Mouse (Mus musculus): ENCODE measurements at regions not wholly inside any gene's neighbourhood (a gene's known extent, or its start where the extent isn't known, plus 50 kb on each side); places are given as distances from the start of the nearest gene placed in this dataset.
"Not testable (repeated sequence)": the region's sequence is repeated elsewhere in the genome, so short reads cannot be mapped to it uniquely, and the experiment has no call there.

DNA sequence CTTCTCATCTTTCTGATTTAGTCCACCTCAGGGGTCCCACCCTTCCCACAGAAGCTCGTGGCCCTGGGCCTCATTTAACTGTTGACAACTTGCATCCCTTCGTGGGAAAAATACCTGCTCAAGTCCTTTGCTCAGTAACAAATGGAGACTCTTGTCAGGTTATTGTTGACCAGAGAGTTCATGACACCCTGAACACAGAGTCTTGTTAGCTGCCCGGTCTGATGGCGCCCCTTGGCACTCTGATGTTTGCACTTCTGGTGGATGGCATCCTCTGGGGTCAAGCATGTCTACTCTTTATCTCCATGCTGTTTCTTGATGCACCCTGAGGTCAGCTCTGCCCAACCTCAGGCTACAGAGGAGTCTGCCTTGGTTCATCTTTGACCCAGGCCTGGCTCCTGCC is 157.6 kb upstream of the Trpc7 start:
- no peak for DNase-seq (ENCODE audit: low spot score)

DNA sequence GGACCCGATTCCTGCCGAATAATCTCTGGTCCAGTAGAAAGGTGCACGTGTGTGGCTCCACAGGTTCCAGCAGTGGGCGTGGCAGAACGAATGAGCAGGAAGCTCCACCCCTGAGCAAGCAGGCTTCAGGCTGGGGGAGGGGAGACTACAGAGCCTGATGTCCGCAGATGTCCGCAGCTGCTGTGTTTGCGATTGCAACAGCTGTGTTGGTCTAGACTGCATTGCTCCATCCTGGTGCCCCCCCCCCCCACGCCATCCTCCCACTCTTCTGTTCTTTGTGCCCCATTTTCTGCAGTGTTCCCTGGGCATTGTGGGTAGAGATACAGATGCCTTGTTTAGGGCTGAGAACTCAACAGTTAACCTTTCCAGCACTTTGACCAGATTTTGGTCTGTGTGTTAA is 150.3 kb upstream of the Trpc7 start:
- not testable (repeated sequence) for DNase-seq (ENCODE audit: low spot score)

DNA sequence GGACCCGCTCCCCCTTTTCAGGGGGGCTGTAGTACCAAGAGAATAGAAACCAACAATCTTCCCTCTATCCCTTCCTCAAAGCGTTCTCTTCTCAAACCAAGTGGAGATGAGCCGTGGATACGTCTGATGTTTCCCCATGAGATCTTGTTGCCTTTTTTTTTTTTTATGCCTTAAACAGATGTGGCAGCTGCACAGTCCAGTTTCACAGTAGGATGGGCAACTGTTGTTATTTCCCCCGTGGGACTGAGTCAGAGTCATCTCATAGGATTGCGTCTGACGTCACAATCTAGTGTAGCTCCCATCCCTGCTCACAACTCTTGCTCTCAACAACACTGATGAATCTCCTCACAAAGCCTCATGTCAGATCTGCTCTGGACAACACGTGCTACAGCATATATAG is 148.7 kb upstream of the Trpc7 start:
- no peak for DNase-seq (ENCODE audit: low spot score)

DNA sequence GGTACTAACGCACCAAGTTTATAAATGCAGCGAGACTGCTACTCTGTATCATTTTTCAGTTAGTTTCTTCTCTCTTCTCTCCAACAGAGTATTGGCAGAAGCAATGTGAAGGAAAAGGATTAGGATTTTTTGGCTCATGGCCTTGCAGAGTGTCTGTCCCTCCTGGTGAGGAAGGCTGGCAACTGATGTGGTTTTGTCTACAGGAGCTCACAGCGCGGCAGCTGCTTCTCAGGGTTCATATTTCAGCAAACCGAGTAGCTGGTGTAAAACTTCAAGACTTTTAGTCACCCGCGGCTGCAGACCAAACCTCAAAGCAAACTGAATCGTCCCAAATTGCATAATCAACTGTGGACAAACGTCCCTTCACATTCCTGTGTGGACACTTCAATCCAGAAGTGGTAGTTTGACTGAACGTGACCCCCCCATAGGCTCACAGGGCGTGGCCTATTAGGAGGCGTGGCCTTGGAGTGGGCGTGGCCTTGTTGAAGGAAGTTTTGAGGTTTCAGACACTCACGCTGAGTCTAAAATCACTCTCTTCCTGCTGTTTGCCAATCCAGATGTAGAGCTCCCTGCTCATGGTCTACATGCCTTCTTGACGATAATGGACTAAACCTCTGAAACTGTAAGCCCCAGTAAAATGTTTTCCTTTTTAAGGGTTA is 147.7 kb upstream of the Trpc7 start:
- no peak for DNase-seq (ENCODE audit: low spot score)

DNA sequence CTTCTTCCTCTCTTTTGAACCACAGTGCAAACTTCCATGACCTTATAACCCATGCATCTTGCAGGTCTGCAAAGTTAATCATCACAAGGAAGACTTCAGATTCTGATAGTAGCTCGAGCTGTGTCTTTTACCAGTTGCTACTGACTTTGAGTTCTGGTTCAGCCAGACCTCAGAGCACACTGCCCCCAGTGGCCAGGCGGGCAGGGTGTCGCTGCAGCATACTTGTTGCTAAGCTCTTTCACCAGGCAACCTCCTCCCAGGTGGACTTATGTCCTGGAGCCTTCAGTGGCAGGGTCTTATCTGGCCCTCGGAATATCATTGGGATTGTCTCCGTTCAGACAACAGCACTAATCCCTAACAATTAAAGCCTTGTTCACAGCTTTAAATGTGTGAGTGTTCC is 146.7 kb upstream of the Trpc7 start:
- no peak for DNase-seq (ENCODE audit: low spot score)

DNA sequence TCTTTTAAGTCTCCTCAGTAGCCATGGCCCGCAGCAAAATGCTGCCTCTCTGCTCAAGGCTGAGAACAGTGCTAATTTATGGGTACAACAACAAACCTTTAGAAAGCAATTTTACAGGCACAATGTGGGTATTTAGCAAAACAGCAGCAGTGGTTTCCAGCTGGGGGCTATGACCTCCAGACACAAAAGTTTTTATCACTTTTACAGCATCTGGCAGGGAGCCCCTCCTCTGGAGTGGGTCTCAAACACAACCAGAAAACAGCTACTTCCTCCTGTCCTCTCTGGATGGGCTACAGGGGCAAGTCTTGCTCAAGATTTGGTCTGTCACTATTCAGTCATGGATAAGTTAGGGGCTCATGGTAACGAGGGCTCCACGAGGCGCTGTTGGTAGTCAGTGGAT is 137.1 kb upstream of the Trpc7 start:
- DNase-seq (ENCODE audit: low spot score) = no peak

DNA sequence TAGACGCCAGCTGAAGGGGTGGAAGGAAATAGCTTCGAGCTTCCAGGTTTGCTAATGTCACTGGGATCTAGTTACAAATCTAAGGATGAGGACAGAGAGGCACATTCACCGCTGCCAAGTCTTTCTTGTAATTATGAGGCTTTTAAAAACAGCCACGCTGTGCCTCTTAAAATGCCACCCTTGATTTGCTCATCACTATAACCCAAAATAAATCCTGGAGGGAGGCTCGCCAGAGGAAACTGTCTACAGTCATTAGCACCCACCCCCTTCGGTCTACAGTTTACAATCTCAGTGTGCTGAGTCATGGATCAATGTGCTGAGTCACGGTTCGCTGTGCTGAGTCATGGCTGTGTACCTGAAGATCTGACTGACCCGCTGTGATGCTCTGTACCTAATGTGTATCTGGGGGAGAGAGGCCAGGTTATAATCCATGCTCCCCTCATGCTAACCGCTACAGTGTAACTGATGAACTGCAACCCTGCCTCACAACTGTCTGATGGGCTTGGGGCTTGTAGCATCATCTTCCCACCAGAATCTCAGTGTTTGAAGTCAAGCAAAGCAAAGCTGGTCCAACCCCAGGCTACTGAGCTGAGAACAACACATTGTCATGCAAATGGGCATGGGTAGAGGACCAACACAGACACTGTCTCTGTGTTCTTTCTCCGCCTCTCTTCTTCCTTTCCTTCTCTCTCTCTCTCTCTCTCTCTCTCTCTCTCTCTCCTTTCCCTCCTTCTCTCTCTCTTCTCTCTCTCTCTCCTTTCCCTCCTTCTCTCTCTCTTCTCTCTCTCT is 122.0 kb upstream of the Trpc7 start:
- DNase-seq (ENCODE audit: low spot score) = peak; percentile 66

DNA sequence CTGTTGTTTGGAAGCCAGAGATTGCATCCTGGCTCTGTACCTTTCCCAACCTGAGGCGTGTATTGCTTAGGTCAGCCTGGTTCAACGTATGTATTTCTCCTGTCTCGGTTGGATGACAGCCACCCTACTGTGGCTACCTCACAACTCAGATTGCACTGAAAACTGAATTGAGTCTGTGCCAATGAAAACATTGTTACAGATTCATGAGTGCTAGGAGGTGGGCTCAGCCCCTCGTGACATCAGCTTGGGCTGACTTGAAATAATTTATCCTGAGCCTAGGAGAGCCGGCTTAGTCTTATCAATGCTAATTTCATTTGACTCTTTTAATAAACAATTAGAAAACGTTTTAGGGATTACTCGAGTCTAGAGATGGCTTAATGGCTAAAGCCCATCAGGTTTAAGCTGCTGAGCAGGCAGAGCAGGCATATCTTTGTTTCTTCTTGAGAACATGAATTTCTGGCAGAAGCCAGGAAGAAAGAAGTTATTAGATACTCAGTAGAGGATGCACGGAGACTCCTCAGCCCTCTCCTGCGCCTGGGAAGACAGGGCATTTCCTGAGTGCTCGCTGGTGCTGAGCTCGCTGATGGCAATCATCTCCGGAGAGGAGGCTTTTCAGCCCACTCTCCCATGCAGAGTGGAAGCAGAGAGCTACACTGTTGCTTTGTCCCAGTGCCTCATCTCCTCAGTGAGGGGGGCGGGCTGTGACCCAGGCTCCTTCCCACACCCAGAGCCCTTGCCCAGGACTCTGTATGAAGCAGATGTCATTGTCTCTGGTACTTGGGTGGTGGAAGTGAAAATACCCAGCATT is 120.9 kb upstream of the Trpc7 start:
- no peak for DNase-seq (ENCODE audit: low spot score)

DNA sequence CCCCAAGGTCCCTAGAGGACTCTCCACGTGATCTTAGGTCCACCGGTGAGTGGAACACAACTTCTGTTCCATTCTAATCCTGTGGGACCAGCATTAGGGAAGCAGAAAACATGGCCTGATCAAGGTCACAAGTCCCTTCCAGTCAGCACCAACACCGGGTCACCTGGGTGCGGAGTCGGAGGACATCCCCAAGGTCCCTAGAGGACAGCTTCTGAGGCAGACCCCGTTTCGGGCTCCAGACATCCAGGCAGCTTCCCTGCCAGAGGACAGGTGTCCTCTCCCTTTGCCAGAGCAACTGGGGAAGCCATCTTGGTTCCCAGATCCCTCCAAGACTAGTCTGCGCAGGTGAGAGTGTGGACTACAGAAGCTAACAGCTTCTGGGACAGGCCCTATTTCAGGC is 111.4 kb upstream of the Trpc7 start:
- not testable (repeated sequence) for DNase-seq (ENCODE audit: low spot score)

DNA sequence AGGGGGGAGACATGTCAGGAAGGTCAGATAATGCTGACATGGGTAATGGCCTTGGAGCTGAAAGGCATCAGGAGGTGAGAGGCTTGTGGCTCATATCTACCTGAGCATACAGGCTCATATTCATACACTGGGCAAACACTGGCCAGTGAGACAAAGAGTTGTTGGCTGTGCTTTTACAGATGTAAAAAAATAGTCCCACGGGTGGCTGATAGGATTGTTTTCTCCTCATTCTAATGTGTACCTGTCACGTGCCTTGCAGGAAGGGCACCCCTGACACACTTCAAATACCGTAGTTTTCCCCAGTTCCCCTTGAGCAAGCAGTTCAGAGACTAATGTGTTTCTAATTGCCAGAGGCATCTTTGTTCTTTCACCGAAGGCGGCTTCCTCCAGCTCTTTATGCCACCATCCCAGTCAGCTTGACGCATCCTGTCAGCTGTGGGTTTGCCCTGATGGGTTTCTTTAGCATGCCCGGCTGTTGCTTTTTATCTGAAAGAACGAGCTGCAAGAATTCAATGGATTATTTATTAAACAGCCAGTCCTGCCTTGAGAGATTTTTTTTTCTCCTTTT is 107.9 kb upstream of the Trpc7 start:
- no peak for DNase-seq (ENCODE audit: low spot score)

DNA sequence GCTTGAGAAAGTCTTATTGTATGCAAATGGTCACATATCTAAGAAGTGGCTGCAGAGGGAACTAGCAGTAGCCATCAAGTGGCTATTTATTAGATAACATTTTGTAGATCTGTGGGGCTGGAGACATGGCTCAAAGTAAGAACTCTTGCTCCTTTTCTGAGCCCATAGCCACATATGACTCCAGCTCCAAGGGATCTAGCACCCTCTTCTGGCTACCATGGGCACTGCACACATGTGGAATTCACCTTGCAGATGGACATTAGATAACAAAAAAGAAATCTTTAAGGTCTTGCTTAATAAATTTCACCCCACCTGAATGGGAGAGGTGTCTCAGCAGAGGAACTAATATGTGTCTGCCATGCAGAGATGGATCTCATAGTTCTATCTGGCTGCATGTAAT is 96.2 kb upstream of the Trpc7 start:
- DNase-seq (ENCODE audit: low spot score) = no peak

DNA sequence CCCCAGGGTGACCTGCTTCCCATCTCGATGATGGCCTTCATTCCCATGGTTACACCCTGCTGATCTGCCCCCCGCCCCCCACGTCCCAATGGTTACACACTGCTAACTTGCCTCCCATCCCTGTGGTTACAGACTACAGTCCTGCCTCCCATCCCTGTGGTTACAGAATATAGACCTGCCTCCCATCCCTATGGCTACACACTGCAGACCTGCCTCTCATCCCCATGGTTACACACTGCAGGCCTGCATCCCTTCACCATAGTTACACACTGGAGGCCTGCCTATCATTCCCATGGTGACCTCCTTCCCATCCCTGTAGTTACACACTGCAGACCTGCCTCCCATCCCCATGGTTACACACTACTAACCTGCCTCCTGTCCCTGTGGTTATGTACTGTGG is 78.3 kb upstream of the Trpc7 start:
- DNase-seq (ENCODE audit: low spot score) = no peak

DNA sequence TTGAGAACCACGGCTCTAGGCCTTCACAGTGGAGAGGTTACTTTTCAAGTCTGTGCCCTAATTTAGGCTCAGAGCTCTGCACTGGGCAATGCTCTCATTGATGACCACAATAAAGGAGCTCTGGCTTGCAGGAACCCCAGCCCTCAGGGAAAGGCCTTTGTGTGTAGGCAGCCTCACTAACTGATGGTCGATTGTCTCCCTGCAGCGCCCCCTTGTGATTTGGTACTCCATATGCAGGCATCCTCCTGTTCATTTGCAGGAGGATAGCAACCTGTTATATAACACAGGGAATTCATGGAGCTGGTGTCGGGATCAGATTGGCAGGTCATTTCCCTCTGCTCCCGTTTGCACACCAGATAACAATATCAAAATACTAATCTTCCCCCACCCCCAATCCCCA is 59.6 kb upstream of the Trpc7 start:
- no peak for DNase-seq (ENCODE audit: low spot score)

DNA sequence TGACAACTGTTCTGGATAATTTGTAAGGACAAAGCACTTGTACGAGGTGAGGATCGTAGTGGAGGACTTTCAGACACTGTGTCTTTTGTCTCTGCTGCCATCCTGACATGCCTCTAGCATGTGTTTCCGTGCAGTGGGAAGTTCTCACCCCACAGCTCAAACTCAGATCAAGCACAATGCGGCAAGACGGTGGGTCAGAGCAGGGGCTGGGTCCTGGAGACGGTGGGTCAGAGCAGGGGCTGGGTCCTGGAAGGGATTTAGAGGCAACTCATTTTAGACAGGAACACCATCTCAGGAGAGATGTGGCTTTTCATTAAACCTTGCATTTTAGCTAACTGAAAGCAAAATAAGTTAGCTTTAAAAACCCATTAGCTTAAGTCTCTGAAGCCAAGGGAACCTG is 52.3 kb upstream of the Trpc7 start:
- no peak for DNase-seq (ENCODE audit: low spot score)

DNA sequence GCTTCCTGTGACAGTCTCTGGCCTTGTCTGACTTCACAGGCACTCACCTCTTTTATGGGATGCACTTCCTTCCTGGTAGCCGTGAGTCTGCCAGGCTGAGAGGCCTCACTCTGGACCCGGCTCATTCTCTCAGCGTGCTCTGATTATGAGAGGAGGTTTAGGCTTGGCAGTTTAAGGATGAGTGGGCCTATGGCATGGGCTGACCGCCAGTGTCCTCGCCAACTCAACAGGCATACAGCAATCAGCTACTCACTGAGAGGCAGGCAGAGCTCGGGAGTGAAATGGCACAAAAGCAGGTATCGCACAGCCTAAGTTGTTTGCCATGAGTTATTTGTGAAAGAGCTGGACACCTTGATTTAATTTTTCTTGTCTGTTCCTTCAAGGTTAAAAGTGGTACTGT is 51.5 kb upstream of the Trpc7 start:
- no peak for DNase-seq (ENCODE audit: low spot score)

Data from left cerebral cortex, adult 11 months (tissue).